Mouse (Mus musculus) limb, embryonic 11.5 days (tissue): ENCODE measurements at regions not wholly inside any gene's neighbourhood (a gene's known extent, or its start where the extent isn't known, plus 50 kb on each side); places are given as distances from the start of the nearest gene placed in this dataset.

Experiments
- ATAC-seq: fragments of 200-750 bp; cut with Nextera tagmentation; 2 replicates; pipeline ENCODE4 v1.8.0; 2017; ENCODE audit warnings: low read depth; ENCODE audit not compliant: insufficient number of reproducible peaks, low FRiP score, low TSS enrichment
- DNase-seq: peaks from one replicate; pipeline ENCODE4 v3.0.0-alpha.2; 2015; ENCODE audit warnings: low spot score
- H3K27ac ChIP-seq: fragments of 300-500 bp; sonication (generic); replicated peaks from 2 replicates; pipeline ENCODE4 v1.5.1; 2014; ENCODE audit warnings: low read depth, mild to moderate bottlenecking, low read length
- H3K27me3 ChIP-seq: fragments of 300-500 bp; sonication (generic); 2 replicates; pipeline ENCODE4 v1.6.1; 2014; ENCODE audit warnings: mild to moderate bottlenecking, low read length, mixed read lengths; ENCODE audit not compliant: control insufficient read depth, insufficient read depth
- H3K36me3 ChIP-seq: fragments of 300-500 bp; sonication (generic); 2 replicates; pipeline ENCODE4 v1.6.1; 2014; ENCODE audit warnings: mild to moderate bottlenecking, low read length, moderate library complexity, mixed read lengths; ENCODE audit not compliant: control insufficient read depth, insufficient read depth
- H3K4me1 ChIP-seq: fragments of 300-500 bp; sonication (generic); 2 replicates; pipeline ENCODE4 v1.6.1; 2014; ENCODE audit warnings: low read length, mixed read lengths; ENCODE audit not compliant: control insufficient read depth, insufficient read depth
- H3K4me2 ChIP-seq: fragments of 300-500 bp; sonication (generic); 2 replicates; pipeline ENCODE4 v1.6.1; 2014; ENCODE audit warnings: low read depth, mild to moderate bottlenecking, moderate library complexity; ENCODE audit not compliant: severe bottlenecking
- H3K4me3 ChIP-seq: fragments of 300-500 bp; sonication (generic); 2 replicates; pipeline ENCODE4 v1.5.1; 2014; ENCODE audit warnings: low read depth, low read length
- H3K9ac ChIP-seq: fragments of 300-500 bp; sonication (generic); 2 replicates; pipeline ENCODE4 v1.6.1; 2014; ENCODE audit warnings: mild to moderate bottlenecking, low read length
- H3K9me3 ChIP-seq: fragments of 300-500 bp; sonication (generic); 2 replicates; pipeline ENCODE4 v1.6.1; 2016; ENCODE audit warnings: low read length; ENCODE audit not compliant: control insufficient read depth
- whole genome bisulfite sequencing: fragments of 180-500 bp; shearing (Covaris S2); extraction: QIAGEN DNeasy Blood & Tissue Kit; methylation state at CpG from one replicate; pipeline ENCODE4 v1.1.7; 2014; 5-methylcytosine and 5-hydroxymethylcytosine counted together

DNA sequence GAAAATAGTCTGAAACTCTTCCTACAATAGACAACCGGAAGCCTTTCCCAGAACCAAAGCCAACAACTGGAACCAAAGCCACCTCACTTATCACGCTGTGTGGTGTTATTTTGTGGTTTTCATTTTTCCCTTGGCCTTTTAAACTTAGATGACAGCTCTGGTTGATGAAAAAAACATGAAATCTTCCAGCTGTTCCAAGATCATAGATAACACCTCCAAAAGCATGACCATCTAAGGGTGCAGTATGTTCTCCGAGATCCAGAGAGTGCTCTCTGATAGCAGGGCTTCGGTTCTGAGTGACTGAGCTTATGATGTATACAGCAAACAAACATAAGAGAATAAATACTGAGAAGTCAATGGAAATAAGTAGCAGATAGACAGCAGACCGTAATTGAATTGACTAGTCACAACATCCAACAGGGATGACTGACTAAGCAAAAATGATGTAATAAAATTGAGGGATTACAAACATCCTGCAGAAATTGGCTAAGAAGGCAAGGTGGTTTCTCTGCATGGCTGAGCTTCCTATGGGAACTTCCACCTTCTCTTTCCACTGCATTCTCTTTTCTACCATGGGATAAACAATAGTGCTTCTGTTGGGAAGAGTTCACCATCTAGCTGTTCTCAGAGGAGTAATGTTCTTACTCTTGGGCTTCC lies 74.8 kb upstream of the Akirin2 start:
- no peaks in the 10 kb centered on the region for H3K4me1 ChIP-seq
- no peak overlapping the region for H3K4me2 ChIP-seq
- H3K9me3 ChIP-seq = no peaks in the 10 kb centered on the region
- no peak overlapping the region for H3K9ac ChIP-seq
- ATAC-seq (no peak), DNase-seq (no peak)
- WGBS = 92% methylated on average over 5 of the region's 5 CpGs
- no peaks in the 10 kb centered on the region for H3K36me3 ChIP-seq
- H3K4me3 ChIP-seq = no peak overlapping the region
- no peak overlapping the region for H3K27ac ChIP-seq
- no peaks in the 10 kb centered on the region for H3K27me3 ChIP-seq

DNA sequence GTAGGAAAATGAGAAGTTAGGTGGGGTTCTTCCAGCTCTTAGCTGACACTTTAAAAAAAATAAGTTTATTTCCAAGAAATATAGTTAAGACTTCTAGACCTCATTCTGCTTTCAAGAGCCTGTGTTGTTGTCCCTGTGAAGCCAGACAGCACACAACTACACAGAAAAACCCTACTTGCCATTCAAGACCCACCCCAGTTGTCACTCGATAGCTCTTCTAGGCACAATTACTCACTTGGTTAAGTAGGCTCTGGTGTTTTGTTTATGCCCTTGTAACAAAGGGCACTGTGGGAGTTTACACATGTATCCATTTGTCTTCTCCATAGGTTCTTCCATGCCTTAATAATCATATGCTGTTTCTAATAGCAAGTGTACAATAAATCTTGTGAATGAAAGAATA lies 66.5 kb upstream of the Akirin2 start:
- no peak overlapping the region for H3K9ac ChIP-seq
- H3K27me3 ChIP-seq = no peaks in the 10 kb centered on the region
- H3K4me1 ChIP-seq = no peaks in the 10 kb centered on the region
- H3K4me3 ChIP-seq = no peak overlapping the region
- no peaks in the 10 kb centered on the region for H3K36me3 ChIP-seq
- DNase-seq (no peak), ATAC-seq (no peak)
- 51% methylated on average over 1 of the region's 1 CpGs for WGBS
- no peaks in the 10 kb centered on the region for H3K9me3 ChIP-seq
- H3K4me2 ChIP-seq = no peak overlapping the region
- H3K27ac ChIP-seq = no peak overlapping the region

DNA sequence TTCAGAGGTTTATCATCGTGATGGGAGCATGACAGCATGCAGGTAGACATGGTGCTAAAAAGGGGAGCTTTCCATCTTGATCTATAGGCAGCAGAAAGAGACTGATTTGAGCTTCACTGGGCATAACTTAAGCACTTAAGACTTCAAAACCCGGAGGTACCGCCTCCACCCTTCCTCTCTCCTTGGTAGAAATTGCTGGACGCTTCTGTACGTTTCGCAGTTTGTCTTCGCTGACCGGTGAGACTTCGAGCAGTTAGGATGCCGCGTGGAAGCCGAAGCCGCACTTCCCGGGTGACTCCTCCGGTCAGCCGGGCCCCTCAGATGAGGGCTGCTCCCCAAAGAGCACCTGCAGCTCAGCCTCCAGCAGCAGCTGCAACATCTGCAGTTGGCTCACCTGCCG lies 65.2 kb upstream of the Akirin2 start:
- no peak overlapping the region for H3K9ac ChIP-seq
- no peaks in the 10 kb centered on the region for H3K36me3 ChIP-seq
- H3K4me3 ChIP-seq = no peak overlapping the region
- H3K4me2 ChIP-seq = no peak overlapping the region
- no peaks in the 10 kb centered on the region for H3K4me1 ChIP-seq
- DNase-seq (no peak), ATAC-seq (no peak)
- WGBS = 75% methylated on average over 17 of the region's 17 CpGs
- H3K27ac ChIP-seq = no peak overlapping the region
- no peaks in the 10 kb centered on the region for H3K9me3 ChIP-seq
- H3K27me3 ChIP-seq = no peaks in the 10 kb centered on the region

DNA sequence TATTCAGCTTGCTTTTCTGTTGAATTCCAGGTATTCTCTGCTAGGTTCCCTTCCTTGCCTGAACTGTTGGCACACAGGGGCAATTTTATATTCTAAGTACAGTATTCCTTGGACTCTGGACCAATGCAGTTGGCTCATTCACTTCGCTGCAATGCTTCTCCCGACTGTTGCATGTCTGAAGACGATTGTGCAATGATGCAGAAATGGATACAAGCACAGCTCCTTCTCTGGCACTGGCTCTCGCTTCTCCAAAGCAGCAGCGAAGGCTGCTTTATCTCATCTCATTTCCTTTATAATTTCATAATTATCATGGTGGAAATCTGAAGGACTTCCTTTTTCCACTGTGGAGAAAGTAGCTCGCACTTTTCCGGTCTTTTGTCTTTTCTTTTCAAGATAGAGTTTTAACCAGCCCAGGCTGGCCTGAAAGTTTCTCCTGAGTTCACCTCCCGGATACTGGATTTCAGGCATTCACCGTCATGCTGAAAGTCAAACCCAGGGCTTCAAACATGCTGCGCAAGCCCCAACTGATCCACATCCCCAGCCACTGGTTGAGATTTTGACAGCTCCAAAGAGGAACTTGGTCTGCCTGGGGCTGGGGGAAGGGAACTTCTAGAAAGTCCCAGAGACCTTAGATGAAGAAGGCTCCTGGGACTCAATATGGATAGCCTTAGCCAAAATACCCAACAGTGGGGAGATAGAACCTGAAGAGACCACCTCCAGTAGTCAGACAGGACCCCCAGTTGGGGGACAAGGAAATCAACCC lies 55.6 kb upstream of the Akirin2 start:
- Histone ChIP-seq H3K4me2 (no peak overlapping the region), H3K4me3 (no peak overlapping the region), H3K9ac (no peak overlapping the region), H3K36me3 (no peaks in the 10 kb centered on the region), H3K9me3 (no peaks in the 10 kb centered on the region), H3K27me3 (no peaks in the 10 kb centered on the region), H3K27ac (no peak overlapping the region), H3K4me1 (no peaks in the 10 kb centered on the region)
- 91% methylated on average over 10 of the region's 10 CpGs for WGBS
- ATAC-seq (no peak), DNase-seq (no peak)

DNA sequence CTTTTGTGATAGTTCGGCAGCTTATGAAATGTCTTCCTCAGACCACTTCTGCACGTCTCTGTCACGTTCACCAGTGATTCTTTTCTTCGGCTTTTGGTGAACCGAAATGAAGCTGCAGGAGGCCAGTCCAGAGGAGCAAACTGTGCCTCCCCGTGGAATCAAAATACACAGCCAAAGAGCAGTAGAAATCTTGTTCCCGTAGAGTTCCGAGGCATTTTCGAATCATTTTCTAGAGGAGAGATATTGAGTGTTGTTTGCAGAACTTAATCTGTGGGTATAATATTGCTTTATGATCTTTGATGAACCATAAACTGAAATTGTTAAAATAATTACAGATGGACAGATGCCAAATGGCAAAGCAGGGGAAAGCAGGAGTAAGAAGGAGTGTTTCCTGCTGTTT lies 52.4 kb upstream of the Akirin2 start:
- H3K27ac ChIP-seq = no peak overlapping the region
- no peak overlapping the region for H3K4me2 ChIP-seq
- H3K9ac ChIP-seq = no peak overlapping the region
- no peaks in the 10 kb centered on the region for H3K9me3 ChIP-seq
- H3K36me3 ChIP-seq = no peaks in the 10 kb centered on the region
- DNase-seq (no peak), ATAC-seq (no peak)
- no peak overlapping the region for H3K4me3 ChIP-seq
- H3K27me3 ChIP-seq = no peaks in the 10 kb centered on the region
- WGBS = 97% methylated on average over 9 of the region's 9 CpGs
- no peaks in the 10 kb centered on the region for H3K4me1 ChIP-seq

DNA sequence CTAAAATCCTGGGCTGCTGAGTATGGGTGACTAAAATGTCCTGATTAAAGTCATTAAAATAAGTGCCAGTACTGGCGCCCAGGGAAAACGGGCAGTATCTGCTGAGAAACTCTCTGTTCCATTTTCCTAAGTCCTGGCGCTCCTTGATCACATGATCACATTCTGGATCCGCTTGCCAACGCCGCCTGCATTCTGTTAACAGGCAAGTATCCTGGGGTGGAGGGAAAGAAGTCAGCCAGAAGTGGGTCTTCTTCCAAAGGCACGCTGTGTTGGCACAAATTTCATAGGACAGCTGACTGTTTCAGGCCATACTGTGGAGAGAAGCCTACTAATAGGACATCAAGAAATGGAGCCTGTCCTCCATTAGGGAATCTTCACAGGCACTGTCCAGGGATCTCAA lies 52.0 kb upstream of the Akirin2 start:
- H3K36me3 ChIP-seq = no peaks in the 10 kb centered on the region
- H3K9me3 ChIP-seq = no peaks in the 10 kb centered on the region
- no peak overlapping the region for H3K9ac ChIP-seq
- no peaks in the 10 kb centered on the region for H3K27me3 ChIP-seq
- no peak overlapping the region for H3K4me3 ChIP-seq
- WGBS = 95% methylated on average over 7 of the region's 7 CpGs
- H3K4me2 ChIP-seq = no peak overlapping the region
- DNase-seq (no peak), ATAC-seq (no peak)
- H3K27ac ChIP-seq = no peak overlapping the region
- no peaks in the 10 kb centered on the region for H3K4me1 ChIP-seq

DNA sequence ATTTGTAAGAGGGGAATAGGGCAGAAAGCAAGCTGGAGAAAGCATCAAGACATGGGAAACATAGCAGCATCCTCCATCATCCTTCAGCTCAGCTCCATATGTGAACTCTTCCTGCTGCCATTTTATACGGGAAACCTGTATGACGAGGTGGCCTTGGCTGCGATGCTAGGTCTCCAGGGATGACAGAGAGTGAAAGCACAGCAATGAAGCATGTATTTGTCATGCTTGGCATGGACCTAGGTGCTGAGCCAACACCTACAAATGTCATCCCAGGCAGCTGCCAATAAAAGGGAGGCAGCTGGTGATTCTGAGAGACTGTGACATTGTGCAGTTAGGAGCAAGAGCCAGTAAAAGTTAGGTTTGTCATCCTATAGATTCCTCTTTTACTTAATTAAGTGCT lies 51.0 kb upstream of the Akirin2 start:
- DNase-seq (no peak), ATAC-seq (no peak)
- H3K36me3 ChIP-seq = no peaks in the 10 kb centered on the region
- WGBS = 99% methylated on average over 3 of the region's 3 CpGs
- no peaks in the 10 kb centered on the region for H3K27me3 ChIP-seq
- no peaks in the 10 kb centered on the region for H3K4me1 ChIP-seq
- H3K4me2 ChIP-seq = no peak overlapping the region
- H3K4me3 ChIP-seq = no peak overlapping the region
- no peak overlapping the region for H3K27ac ChIP-seq
- no peak overlapping the region for H3K9ac ChIP-seq
- H3K9me3 ChIP-seq = no peaks in the 10 kb centered on the region
